Mouse (Mus musculus) gastrocnemius, postnatal 36 days (tissue): ENCODE measurements around the gene Tmem63a. TPM values are rescaled to one million over a fixed set of nuclear protein-coding genes. Genes with fewer than 3 reads are reported as not detected.
"Not testable (repeated sequence)": the region's sequence is repeated elsewhere in the genome, so short reads cannot be mapped to it uniquely, and the experiment has no call there.

Experiments
- DNase-seq, 2 experiments: peaks; one replicate each; pipeline ENCODE4 v3.0.0; 2022
- intact Hi-C: fragments of 180-260 bp; cut with DNase I; formaldehyde crosslinking; loops from one replicate; pipeline ENCODE4 v1.15.1; 2025
- total RNA-seq, 2 experiments: library from RNA; stranded (reverse); gene quantifications; 2 replicates each; pipeline ENCODE4 v1.2.3; 2021

Tmem63a gene
- total RNA-seq, 2 experiments from 2014 or later = 12.4 to 13.3 TPM

DNA sequence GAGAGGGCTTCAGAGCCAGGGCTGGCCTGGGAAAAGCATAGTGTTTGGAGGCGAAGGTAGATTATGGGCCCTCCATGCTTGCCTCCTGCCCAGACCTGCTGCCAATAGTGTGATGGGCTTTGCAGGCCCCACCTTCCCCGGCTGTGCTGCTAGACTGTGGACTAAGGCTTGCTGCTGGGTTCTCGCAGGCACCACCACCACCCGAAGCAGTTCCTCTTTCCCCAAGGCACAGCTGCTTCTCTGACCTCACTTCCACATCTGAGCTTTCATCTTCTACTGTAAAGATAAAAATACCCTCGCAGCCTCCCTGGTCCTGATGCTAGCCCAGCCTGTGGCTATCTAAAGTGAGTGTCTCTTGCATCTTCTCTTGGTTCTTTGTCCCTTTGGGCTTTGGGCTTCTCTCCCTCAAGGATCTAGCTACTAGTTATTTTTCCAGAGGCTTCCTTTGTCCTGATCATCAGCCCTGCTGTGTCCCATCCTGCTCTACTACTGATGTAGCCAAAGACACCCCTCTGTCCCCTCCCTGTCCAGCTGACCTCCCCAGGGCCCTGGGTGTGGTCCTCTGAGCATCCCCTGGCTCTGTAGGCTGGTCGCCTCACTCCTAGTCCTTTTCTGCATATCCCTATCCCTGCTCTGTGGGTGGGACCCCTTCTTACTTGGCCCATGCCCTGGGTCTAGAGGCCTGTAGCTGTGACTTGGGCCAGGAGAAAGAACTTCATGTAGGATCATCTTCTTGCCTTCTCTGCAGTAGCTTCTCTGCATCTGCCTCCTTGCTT is 19.7 kb upstream of the Tmem63a start:
- DNase-seq = no peak
- intact Hi-C loops = no loop called here

GRCm38 (mm10) chr1:180924737-180925136 is 17.4 kb upstream of the Tmem63a start:
- DNase-seq = no peak
- intact Hi-C loops = no loop called here

DNA sequence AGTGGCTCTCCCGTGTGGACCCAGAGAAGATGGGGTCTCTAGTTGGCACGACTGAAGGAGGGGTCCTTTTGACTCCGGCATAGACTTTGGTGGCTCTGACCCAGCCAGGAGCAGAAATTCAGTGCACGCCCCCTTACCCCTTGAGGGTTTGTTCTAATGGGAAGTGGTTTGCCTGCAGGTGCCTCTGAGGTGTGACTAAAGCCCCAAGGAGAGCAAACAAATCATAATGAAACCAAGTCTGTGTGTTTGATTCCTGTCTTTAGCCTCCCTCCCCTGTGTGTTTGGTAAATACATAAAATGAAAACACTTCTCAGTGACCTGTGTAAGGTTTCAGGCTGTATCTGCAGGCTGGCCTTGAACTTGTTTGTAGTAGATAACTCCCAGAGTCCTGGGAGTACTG is 15.9 kb upstream of the Tmem63a start:
- intact Hi-C loops = no loop called here
- no peak for DNase-seq

GRCm38 (mm10) chr1:180929599-180929998 is 12.5 kb upstream of the Tmem63a start:
- intact Hi-C loops = no loop called here
- DNase-seq = no peak

- intact Hi-C loops = no loop called here
- DNase-seq = no peak
Observed at GRCm38 (mm10) chr1:180931106-180931505, 11.0 kb upstream of the Tmem63a start.

GRCm38 (mm10) chr1:180933659-180934058 is 8.5 kb upstream of the Tmem63a start:
- no peak for DNase-seq
- intact Hi-C loops = no loop called here

- DNase-seq = no peak
- intact Hi-C loops = no loop called here
Observed at GRCm38 (mm10) chr1:180934467-180935419, 7.4 kb upstream of the Tmem63a start, which contains the start of gene Lefty1. TSS of gene Lefty1 (plus strand) at chr1:180935022.

DNA sequence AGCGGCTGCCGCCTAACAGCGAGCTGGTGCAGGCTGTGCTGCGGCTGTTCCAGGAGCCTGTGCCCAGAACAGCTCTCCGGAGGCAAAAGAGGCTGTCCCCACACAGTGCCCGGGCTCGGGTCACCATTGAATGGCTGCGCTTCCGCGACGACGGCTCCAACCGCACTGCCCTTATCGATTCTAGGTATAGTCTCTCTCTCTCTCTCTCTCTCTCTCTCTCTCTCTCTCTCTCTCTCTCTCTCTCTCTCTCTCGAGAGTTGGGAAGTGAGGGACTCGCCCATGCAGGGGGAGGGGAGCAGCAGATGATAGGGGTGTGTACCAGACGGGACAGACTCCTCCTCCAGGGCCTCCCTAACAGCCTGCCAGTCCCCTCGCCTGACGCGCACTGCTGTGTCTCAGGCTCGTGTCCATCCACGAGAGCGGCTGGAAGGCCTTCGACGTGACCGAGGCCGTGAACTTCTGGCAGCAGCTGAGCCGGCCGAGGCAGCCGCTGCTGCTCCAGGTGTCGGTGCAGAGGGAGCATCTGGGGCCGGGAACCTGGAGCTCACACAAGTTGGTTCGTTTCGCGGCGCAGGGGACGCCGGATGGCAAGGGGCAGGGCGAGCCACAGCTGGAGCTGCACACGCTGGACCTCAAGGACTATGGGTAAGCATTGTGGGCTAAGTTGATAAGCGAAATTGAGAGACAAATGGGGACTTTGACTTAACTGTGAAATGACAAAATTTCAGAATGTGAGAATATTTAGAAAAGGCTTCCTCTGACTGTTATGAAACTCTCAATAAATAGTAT is 5.3 kb upstream of the Tmem63a start:
- intact Hi-C loops = not testable (repeated sequence)
- DNase-seq = peak in 1 of 2 experiments; percentile 45

- intact Hi-C loops, DNase-seq: not testable (repeated sequence)
Observed at GRCm38 (mm10) chr1:180937631-180938030, 4.5 kb upstream of the Tmem63a start.

GRCm38 (mm10) chr1:180938781-180939180 is 3.4 kb upstream of the Tmem63a start:
- intact Hi-C loops, DNase-seq: not testable (repeated sequence)

DNA sequence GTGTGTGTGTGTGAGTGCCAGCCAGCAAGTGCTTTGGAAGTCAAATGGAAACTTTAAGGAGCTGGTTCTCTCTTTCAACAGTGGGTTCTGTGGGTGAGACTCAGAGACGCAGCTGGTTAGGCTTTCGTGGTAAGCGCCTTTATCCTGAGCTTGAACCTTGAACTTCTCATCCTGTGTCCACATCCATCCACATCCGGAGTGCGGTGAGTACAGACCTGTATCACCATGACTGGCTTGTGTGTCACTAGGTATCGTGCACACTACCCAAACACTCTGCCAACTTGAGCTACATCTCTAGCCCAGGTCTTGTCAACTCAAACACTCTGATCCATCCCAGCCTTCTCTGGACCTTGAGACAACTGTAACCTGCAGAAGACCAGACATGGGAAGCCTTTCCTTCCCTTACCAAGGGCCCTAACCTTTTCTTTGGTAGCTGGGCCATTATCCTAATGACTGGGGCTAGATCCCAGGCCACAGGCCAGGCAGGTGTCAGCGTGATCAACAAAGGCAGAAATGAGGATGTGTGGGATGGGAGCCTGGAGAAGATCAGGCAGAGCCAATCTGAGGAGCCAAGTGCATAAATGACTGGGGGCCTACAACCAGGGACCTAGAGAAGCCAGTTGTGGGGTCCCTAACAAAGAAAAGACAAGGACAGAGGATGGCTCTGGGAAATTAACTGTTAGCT is 1.2 kb upstream of the Tmem63a start:
- intact Hi-C loops = no loop called here

GRCm38 (mm10) chr1:180941726-180942125 is 418 bp upstream of the Tmem63a start:
- intact Hi-C loops = no loop called here
- DNase-seq = no peak

More for the DNA sequence above, 1.2 kb upstream of the Tmem63a start:
- no peak for DNase-seq

DNA sequence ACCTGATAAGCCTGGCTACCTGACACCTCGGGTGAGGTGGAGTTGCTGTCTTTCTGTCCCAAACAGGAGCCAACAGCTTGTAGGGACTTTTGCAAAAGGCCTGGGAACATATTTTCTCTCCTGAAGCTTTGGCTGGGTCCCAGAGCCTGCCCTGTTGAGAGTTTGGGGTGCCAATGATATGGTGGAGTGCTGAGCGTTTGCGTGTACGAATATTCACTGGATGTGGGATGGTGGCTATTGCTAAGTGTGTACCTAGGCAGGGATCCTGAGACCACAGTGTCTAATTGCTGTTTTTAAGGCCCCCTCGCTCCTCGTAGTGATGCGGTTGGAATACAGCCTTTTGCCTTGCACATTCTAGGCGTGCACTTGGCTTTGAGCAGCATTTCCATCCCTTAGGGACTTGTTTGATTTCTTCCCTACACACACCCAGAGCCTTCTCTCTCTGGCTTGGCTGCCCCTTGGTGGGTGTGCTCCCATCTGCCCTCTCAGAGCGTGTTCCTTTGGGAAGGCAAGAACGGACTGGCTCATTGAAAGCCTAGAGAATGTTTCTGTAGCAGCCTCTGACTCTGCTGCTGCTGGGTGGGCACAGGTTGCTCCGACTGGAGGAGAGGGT is 994 bp downstream of the Tmem63a start:
- intact Hi-C loops = no loop called here
- peak in 1 of 2 experiments; percentile 36 for DNase-seq

GRCm38 (mm10) chr1:180943896-180944295 is 1.8 kb downstream of the Tmem63a start:
- intact Hi-C loops = no loop called here
- DNase-seq = no peak

DNA sequence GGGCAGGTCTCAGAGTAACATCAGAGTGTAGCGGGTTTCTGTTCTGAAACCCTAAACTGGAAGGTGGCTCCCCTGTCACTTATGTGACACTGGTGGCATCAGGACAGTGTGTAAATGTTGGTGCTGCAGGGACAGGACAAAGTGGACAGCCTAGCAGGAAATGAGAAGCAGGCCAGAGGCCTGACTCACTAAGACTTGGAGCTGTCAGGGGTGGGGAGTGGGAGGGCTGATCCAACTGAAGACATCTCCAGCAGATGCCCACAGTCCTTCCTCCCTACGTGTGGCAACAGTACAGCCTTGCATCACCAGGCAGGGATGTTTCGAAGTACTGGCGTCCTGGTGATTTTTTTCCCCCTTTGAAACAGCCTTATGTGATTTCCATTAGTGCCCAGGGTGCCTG is 2.4 kb downstream of the Tmem63a start:
- intact Hi-C loops = no loop called here
- DNase-seq = no peak

GRCm38 (mm10) chr1:180945001-180945980 is 3.1 kb downstream of the Tmem63a start:
- peak in 1 of 2 experiments; percentile 34 for DNase-seq
- intact Hi-C loops = no loop called here

DNA sequence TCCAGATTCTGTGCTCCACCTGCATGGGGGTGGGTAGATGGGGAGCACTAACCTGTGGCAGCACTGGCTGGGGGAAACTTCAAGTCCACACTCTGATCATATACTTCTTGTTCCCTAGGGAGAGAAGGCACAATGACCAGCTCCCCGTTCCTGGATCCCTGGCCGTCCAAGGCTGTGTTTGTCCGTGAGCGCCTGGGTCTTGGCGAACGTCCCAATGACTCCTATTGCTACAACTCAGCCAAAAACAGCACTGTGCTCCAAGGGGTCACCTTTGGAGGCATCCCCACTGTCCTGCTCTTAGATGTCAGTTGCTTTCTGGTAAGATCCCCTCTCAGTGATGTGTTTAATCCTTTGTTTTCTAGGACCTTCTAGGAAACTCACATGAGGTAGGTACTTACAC is 4.3 kb downstream of the Tmem63a start:
- intact Hi-C loops = no loop called here
- DNase-seq = no peak

- no peak for DNase-seq
- intact Hi-C loops = no loop called here
Observed at GRCm38 (mm10) chr1:180952085-180952746, 10.1 kb downstream of the Tmem63a start.
